Mouse (Mus musculus): Measurements from ENCODE around the gene Ddr2. TPM values are rescaled to one million over a fixed set of nuclear protein-coding genes. Genes with fewer than 3 reads are reported as not detected.
A peak's percentile ranks its signal among the peaks of the same experiment; 100 is the strongest.

Gene Ddr2
- polyA plus RNA-seq, 1 experiment from 2014 or later, result 7.9 TPM

DNA sequence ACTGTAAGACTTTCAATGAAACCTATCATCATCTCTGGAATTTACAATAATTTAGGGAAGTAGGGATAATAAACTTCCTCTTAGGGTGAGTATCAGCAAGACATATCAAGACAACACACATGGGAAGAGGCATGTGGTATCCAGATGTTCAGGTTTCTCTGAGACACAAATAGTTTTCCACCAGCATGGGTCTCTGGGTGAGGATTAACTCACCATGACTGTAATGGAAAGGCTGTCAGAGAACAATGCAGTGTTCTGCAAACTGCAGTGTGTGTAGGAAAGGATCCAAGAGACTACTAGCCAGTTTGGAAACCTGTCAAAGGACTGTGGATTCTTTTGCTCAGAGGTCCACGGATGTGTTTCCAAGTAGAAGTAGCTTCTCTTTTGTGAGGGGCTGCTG, 124.4 kb downstream of the Ddr2 start:
- Histone ChIP-seq H3K9me3 (ENCODE audit: control insufficient read depth, low read length) (no peaks in the 10 kb centered on the region), H3K27me3 (replicated peaks; ENCODE audit: control insufficient read depth, insufficient read depth, low read length) (no peaks in the 10 kb centered on the region), H3K27ac (ENCODE audit: low read length) (no peak overlapping the region), H3K4me1 (replicated peaks; ENCODE audit: control insufficient read depth, insufficient read depth, low read length) (no peaks in the 10 kb centered on the region), H3K36me3 (ENCODE audit: control insufficient read depth, insufficient read depth) (no peaks in the 10 kb centered on the region), H3K9ac (replicated peaks; ENCODE audit: low read depth, low read length) (no peak overlapping the region), H3K4me3 (replicated peaks; ENCODE audit: low read length) (no peak overlapping the region), H3K4me2 (ENCODE audit: low read length) (no peak overlapping the region)
- no peak for ATAC-seq
- WGBS, result 36% methylated on average over 1 of the region's 1 CpGs

GRCm38 (mm10) chr1:169977621-169978020, 132.9 kb downstream of the Ddr2 start:
- Histone ChIP-seq H3K27ac (ENCODE audit: low read length) (no peak overlapping the region), H3K36me3 (ENCODE audit: control insufficient read depth, insufficient read depth) (no peaks in the 10 kb centered on the region), H3K9me3 (ENCODE audit: control insufficient read depth, low read length) (no peaks in the 10 kb centered on the region), H3K4me3 (replicated peaks; ENCODE audit: low read length) (no peak overlapping the region), H3K4me2 (ENCODE audit: low read length) (no peak overlapping the region), H3K27me3 (replicated peaks; ENCODE audit: control insufficient read depth, insufficient read depth, low read length) (no peaks in the 10 kb centered on the region), H3K4me1 (replicated peaks; ENCODE audit: control insufficient read depth, insufficient read depth, low read length) (no peaks in the 10 kb centered on the region), H3K9ac (replicated peaks; ENCODE audit: low read depth, low read length) (no peak overlapping the region)
- WGBS, result 87% methylated on average over 4 of the region's 4 CpGs
- ATAC-seq, result no peak

DNA sequence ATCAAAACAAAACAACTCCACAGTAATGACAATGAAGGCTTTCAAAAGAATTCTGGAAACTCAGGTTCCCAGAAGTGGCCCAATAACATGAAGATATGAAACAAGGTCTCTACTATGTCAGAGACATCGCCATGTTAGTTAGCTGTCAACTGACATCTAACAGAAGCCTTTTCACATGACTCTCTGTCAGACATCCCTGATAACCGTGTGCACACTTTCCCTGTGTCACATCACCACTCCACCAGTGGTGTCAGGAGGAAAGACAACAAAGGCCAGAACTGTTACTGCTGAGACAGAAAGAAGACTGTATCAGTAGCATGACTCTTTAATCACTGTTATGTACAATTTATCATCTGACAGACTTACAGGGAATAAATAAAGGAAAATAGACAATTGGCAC, 138.6 kb downstream of the Ddr2 start:
- Histone ChIP-seq H3K36me3 (ENCODE audit: control insufficient read depth, insufficient read depth) (no peaks in the 10 kb centered on the region), H3K9ac (replicated peaks; ENCODE audit: low read depth, low read length) (no peak overlapping the region), H3K4me2 (ENCODE audit: low read length) (no peak overlapping the region), H3K27me3 (replicated peaks; ENCODE audit: control insufficient read depth, insufficient read depth, low read length) (no peaks in the 10 kb centered on the region), H3K4me1 (replicated peaks; ENCODE audit: control insufficient read depth, insufficient read depth, low read length) (peaks cover 10% of the 10 kb centered on the region), H3K27ac (ENCODE audit: low read length) (no peak overlapping the region), H3K4me3 (replicated peaks; ENCODE audit: low read length) (no peak overlapping the region), H3K9me3 (ENCODE audit: control insufficient read depth, low read length) (no peaks in the 10 kb centered on the region)
- WGBS, result 92% methylated on average over 2 of the region's 2 CpGs
- ATAC-seq, result no peak

DNA sequence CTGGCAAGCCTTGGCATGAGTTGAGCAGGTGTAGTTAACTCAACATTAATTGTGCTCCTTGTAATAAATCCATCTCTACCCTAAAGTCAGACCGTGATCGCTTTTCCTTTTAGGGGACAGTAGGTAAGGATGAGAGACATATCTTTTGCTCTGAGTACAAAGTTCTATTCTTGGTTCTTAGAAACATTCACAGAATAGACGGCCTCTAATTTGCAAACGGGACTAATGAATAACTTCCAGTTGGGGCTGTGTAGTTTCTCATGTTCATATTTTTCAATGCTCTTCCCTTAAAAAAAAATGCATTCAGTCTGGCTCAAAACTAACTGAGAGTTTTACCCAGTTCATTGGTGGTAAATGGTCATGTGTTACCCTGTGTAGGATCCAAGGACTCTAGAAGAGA, 139.6 kb downstream of the Ddr2 start:
- H3K36me3 ChIP-seq (ENCODE audit: control insufficient read depth, insufficient read depth), result no peaks in the 10 kb centered on the region
- H3K4me3 ChIP-seq (replicated peaks; ENCODE audit: low read length), result no peak overlapping the region
- H3K9ac ChIP-seq (replicated peaks; ENCODE audit: low read depth, low read length), result no peak overlapping the region
- H3K9me3 ChIP-seq (ENCODE audit: control insufficient read depth, low read length), result no peaks in the 10 kb centered on the region
- no peaks in the 10 kb centered on the region for H3K27me3 ChIP-seq (replicated peaks; ENCODE audit: control insufficient read depth, insufficient read depth, low read length)
- H3K4me1 ChIP-seq (replicated peaks; ENCODE audit: control insufficient read depth, insufficient read depth, low read length), result peaks cover 10% of the 10 kb centered on the region
- ATAC-seq, result no peak
- WGBS, result 93% methylated on average over 4 of the region's 4 CpGs
- no peak overlapping the region for H3K4me2 ChIP-seq (ENCODE audit: low read length)
- H3K27ac ChIP-seq (ENCODE audit: low read length), result no peak overlapping the region

GRCm38 (mm10) chr1:169969516-169969886, 141.1 kb downstream of the Ddr2 start:
- under 1% methylated on average over 9 of the region's 9 CpGs for WGBS
- peak; percentile 60 for ATAC-seq
- Histone ChIP-seq H3K4me2 (ENCODE audit: low read length) (peak overlapping the region; percentile 69), H3K27me3 (replicated peaks; ENCODE audit: control insufficient read depth, insufficient read depth, low read length) (no peaks in the 10 kb centered on the region), H3K36me3 (ENCODE audit: control insufficient read depth, insufficient read depth) (peaks cover 7% of the 10 kb centered on the region; the same call in 1 of the 2 replicates), H3K9ac (replicated peaks; ENCODE audit: low read depth, low read length) (peak overlapping the region; percentile 60), H3K4me1 (replicated peaks; ENCODE audit: control insufficient read depth, insufficient read depth, low read length) (peaks cover 10% of the 10 kb centered on the region), H3K9me3 (ENCODE audit: control insufficient read depth, low read length) (no peaks in the 10 kb centered on the region), H3K27ac (ENCODE audit: low read length) (peak overlapping the region; percentile 82), H3K4me3 (replicated peaks; ENCODE audit: low read length) (peak overlapping the region; percentile 76)

GRCm38 (mm10) chr1:169968792-169969515, 141.6 kb downstream of the Ddr2 start, which contains the start of gene Hsd17b7:
TSS of gene Hsd17b7 (minus strand) at chr1:169969241.
- Histone ChIP-seq H3K4me1 (replicated peaks; ENCODE audit: control insufficient read depth, insufficient read depth, low read length) (peaks cover 10% of the 10 kb centered on the region), H3K4me3 (replicated peaks; ENCODE audit: low read length) (peak within 1 kb of the TSS; percentile 76), H3K9me3 (ENCODE audit: control insufficient read depth, low read length) (no peaks in the 10 kb centered on the region), H3K4me2 (ENCODE audit: low read length) (peak within 1 kb of the TSS; percentile 81), H3K27ac (ENCODE audit: low read length) (peak within 1 kb of the TSS; percentile 82), H3K36me3 (ENCODE audit: control insufficient read depth, insufficient read depth) (peaks cover 7% of the 10 kb centered on the region; the same call in 1 of the 2 replicates), H3K27me3 (replicated peaks; ENCODE audit: control insufficient read depth, insufficient read depth, low read length) (no peaks in the 10 kb centered on the region), H3K9ac (replicated peaks; ENCODE audit: low read depth, low read length) (peak within 1 kb of the TSS; percentile 60)
- ATAC-seq, result peak; percentile 100
- under 1% methylated on average over 48 of the region's 48 CpGs for WGBS

GRCm38 (mm10) chr1:169953106-169953505, 157.5 kb downstream of the Ddr2 start:
- Histone ChIP-seq H3K27me3 (replicated peaks; ENCODE audit: control insufficient read depth, insufficient read depth, low read length) (no peaks in the 10 kb centered on the region), H3K4me2 (ENCODE audit: low read length) (no peak overlapping the region), H3K4me1 (replicated peaks; ENCODE audit: control insufficient read depth, insufficient read depth, low read length) (no peaks in the 10 kb centered on the region), H3K4me3 (replicated peaks; ENCODE audit: low read length) (no peak overlapping the region), H3K9me3 (ENCODE audit: control insufficient read depth, low read length) (no peaks in the 10 kb centered on the region), H3K36me3 (ENCODE audit: control insufficient read depth, insufficient read depth) (peaks cover 32% of the 10 kb centered on the region), H3K27ac (ENCODE audit: low read length) (no peak overlapping the region), H3K9ac (replicated peaks; ENCODE audit: low read depth, low read length) (no peak overlapping the region)
- WGBS, result 99% methylated on average over 10 of the region's 10 CpGs
- no peak for ATAC-seq

DNA sequence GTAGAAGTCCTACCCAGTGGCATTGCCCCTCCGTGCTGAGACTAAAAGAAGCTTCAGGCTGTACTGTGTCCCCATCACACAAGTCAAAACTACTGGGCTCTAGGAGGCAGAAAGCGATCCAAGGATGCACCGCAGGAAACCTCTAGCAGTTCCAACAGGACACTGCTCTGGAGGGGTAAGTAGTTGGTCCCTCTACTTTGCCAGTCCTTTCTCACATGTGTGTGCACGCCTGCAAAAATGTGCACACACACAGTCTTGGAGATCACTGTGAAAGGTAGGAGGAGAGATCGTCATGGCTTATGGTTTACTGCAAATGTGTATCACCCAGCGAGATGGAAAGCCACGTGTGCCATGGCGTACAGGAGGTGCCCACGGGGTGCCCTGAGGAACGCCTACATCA, 157.9 kb downstream of the Ddr2 start:
- Histone ChIP-seq H3K27ac (ENCODE audit: low read length) (no peak overlapping the region), H3K27me3 (replicated peaks; ENCODE audit: control insufficient read depth, insufficient read depth, low read length) (no peaks in the 10 kb centered on the region), H3K4me1 (replicated peaks; ENCODE audit: control insufficient read depth, insufficient read depth, low read length) (no peaks in the 10 kb centered on the region), H3K4me3 (replicated peaks; ENCODE audit: low read length) (no peak overlapping the region), H3K36me3 (ENCODE audit: control insufficient read depth, insufficient read depth) (peaks cover 29% of the 10 kb centered on the region), H3K9ac (replicated peaks; ENCODE audit: low read depth, low read length) (no peak overlapping the region), H3K4me2 (ENCODE audit: low read length) (no peak overlapping the region), H3K9me3 (ENCODE audit: control insufficient read depth, low read length) (no peaks in the 10 kb centered on the region)
- 94% methylated on average over 10 of the region's 10 CpGs for WGBS
- ATAC-seq, result no peak

GRCm38 (mm10) chr1:169951561-169951960, 159.0 kb downstream of the Ddr2 start:
- no peak for ATAC-seq
- H3K36me3 ChIP-seq (ENCODE audit: control insufficient read depth, insufficient read depth), result peaks cover 24% of the 10 kb centered on the region
- no peaks in the 10 kb centered on the region for H3K4me1 ChIP-seq (replicated peaks; ENCODE audit: control insufficient read depth, insufficient read depth, low read length)
- H3K9me3 ChIP-seq (ENCODE audit: control insufficient read depth, low read length), result no peaks in the 10 kb centered on the region
- no peaks in the 10 kb centered on the region for H3K27me3 ChIP-seq (replicated peaks; ENCODE audit: control insufficient read depth, insufficient read depth, low read length)
- no peak overlapping the region for H3K4me2 ChIP-seq (ENCODE audit: low read length)
- H3K9ac ChIP-seq (replicated peaks; ENCODE audit: low read depth, low read length), result no peak overlapping the region
- 95% methylated on average over 6 of the region's 6 CpGs for WGBS
- H3K4me3 ChIP-seq (replicated peaks; ENCODE audit: low read length), result no peak overlapping the region
- no peak overlapping the region for H3K27ac ChIP-seq (ENCODE audit: low read length)
